Mouse (Mus musculus): ENCODE measurements around the gene Glra1.

GRCm38 (mm10) chr11:55501955-55502531 is 106.0 kb downstream of the Glra1 start:
- TF ChIP-seq CTCF (IDR thresholded peaks at IDR 0.05; ENCODE audit: low read depth, low read length) (no peak), POLR2A (IDR thresholded peaks at IDR 0.05; ENCODE audit: insufficient read depth, low read length) (no peak), EP300 (IDR thresholded peaks at IDR 0.05; ENCODE audit: insufficient read depth, low read depth, low read length) (no peak)

Measured in ES-Bruce4 (cell line).